Mouse (Mus musculus): ENCODE measurements at regions not wholly inside any gene's neighbourhood (a gene's known extent, or its start where the extent isn't known, plus 50 kb on each side); places are given as distances from the start of the nearest gene placed in this dataset.

- 69% methylated on average over 7 of the region's 7 CpGs for WGBS
- TF ChIP-seq POLR2A (IDR thresholded peaks at IDR 0.05; ENCODE audit: insufficient read depth, low read depth, low read length): no peak
Observed at GRCm38 (mm10) chr17:51278771-51279170, 99.6 kb upstream of the Tbc1d5 start.

GRCm38 (mm10) chr17:51278094-51278493, 98.9 kb upstream of the Tbc1d5 start:
- Histone ChIP-seq H3K4me1 (ENCODE audit: control insufficient read depth, insufficient read depth, low read length) (no peaks in the 10 kb centered on the region), H3K27ac (ENCODE audit: insufficient read depth, low read depth, low read length) (no peak overlapping the region), H3K4me3 (ENCODE audit: insufficient read depth, low read depth, low read length) (no peak overlapping the region)
- WGBS: 90% methylated on average over 2 of the region's 2 CpGs
- no peak for TF ChIP-seq POLR2A (IDR thresholded peaks at IDR 0.05; ENCODE audit: insufficient read depth, low read depth, low read length)
- TF ChIP-seq CTCF (IDR thresholded peaks at IDR 0.05; ENCODE audit: insufficient read depth, low read depth, low read length): no peak

More at GRCm38 (mm10) chr17:51278771-51279170, 99.6 kb upstream of the Tbc1d5 start:
- H3K27ac ChIP-seq (ENCODE audit: insufficient read depth, low read depth, low read length): no peak overlapping the region
- H3K4me3 ChIP-seq (ENCODE audit: insufficient read depth, low read depth, low read length): no peak overlapping the region
- no peaks in the 10 kb centered on the region for H3K4me1 ChIP-seq (ENCODE audit: control insufficient read depth, insufficient read depth, low read length)

GRCm38 (mm10) chr17:51277161-51277560, 98.0 kb upstream of the Tbc1d5 start:
- no peak overlapping the region for H3K27ac ChIP-seq (ENCODE audit: insufficient read depth, low read depth, low read length)
- H3K4me3 ChIP-seq (ENCODE audit: insufficient read depth, low read depth, low read length): no peak overlapping the region
- no peaks in the 10 kb centered on the region for H3K4me1 ChIP-seq (ENCODE audit: control insufficient read depth, insufficient read depth, low read length)
- TF ChIP-seq CTCF (IDR thresholded peaks at IDR 0.05; ENCODE audit: insufficient read depth, low read depth, low read length) (no peak), POLR2A (IDR thresholded peaks at IDR 0.05; ENCODE audit: insufficient read depth, low read depth, low read length) (no peak)

- no peak for TF ChIP-seq POLR2A (IDR thresholded peaks at IDR 0.05; ENCODE audit: insufficient read depth, low read depth, low read length)
- TF ChIP-seq CTCF (IDR thresholded peaks at IDR 0.05; ENCODE audit: insufficient read depth, low read depth, low read length): no peak
- Histone ChIP-seq H3K4me1 (ENCODE audit: control insufficient read depth, insufficient read depth, low read length) (no peaks in the 10 kb centered on the region), H3K4me3 (ENCODE audit: insufficient read depth, low read depth, low read length) (no peak overlapping the region), H3K27ac (ENCODE audit: insufficient read depth, low read depth, low read length) (no peak overlapping the region)
- 69% methylated on average over 1 of the region's 1 CpGs for WGBS
Observed at GRCm38 (mm10) chr17:51272025-51272424, 92.9 kb upstream of the Tbc1d5 start.

GRCm38 (mm10) chr17:51262946-51263345, 83.8 kb upstream of the Tbc1d5 start:
- 63% methylated on average over 3 of the region's 3 CpGs for WGBS

GRCm38 (mm10) chr17:51262404-51262803, 83.3 kb upstream of the Tbc1d5 start:
- TF ChIP-seq POLR2A (IDR thresholded peaks at IDR 0.05; ENCODE audit: insufficient read depth, low read depth, low read length): no peak
- no peak for TF ChIP-seq CTCF (IDR thresholded peaks at IDR 0.05; ENCODE audit: insufficient read depth, low read depth, low read length)
- Histone ChIP-seq H3K4me3 (ENCODE audit: insufficient read depth, low read depth, low read length) (no peak overlapping the region), H3K27ac (ENCODE audit: insufficient read depth, low read depth, low read length) (no peak overlapping the region), H3K4me1 (ENCODE audit: control insufficient read depth, insufficient read depth, low read length) (no peaks in the 10 kb centered on the region)

More at GRCm38 (mm10) chr17:51262946-51263345, 83.8 kb upstream of the Tbc1d5 start:
- H3K4me1 ChIP-seq (ENCODE audit: control insufficient read depth, insufficient read depth, low read length): no peaks in the 10 kb centered on the region
- H3K27ac ChIP-seq (ENCODE audit: insufficient read depth, low read depth, low read length): no peak overlapping the region
- H3K4me3 ChIP-seq (ENCODE audit: insufficient read depth, low read depth, low read length): no peak overlapping the region
- TF ChIP-seq POLR2A (IDR thresholded peaks at IDR 0.05; ENCODE audit: insufficient read depth, low read depth, low read length) (no peak), CTCF (IDR thresholded peaks at IDR 0.05; ENCODE audit: insufficient read depth, low read depth, low read length) (no peak)

GRCm38 (mm10) chr17:51258316-51258715, 79.2 kb upstream of the Tbc1d5 start:
- H3K27ac ChIP-seq (ENCODE audit: insufficient read depth, low read depth, low read length): no peak overlapping the region
- TF ChIP-seq POLR2A (IDR thresholded peaks at IDR 0.05; ENCODE audit: insufficient read depth, low read depth, low read length): no peak
- no peak for TF ChIP-seq CTCF (IDR thresholded peaks at IDR 0.05; ENCODE audit: insufficient read depth, low read depth, low read length)
- WGBS: 87% methylated on average over 5 of the region's 5 CpGs
- no peak overlapping the region for H3K4me3 ChIP-seq (ENCODE audit: insufficient read depth, low read depth, low read length)
- no peaks in the 10 kb centered on the region for H3K4me1 ChIP-seq (ENCODE audit: control insufficient read depth, insufficient read depth, low read length)

- Histone ChIP-seq H3K27ac (ENCODE audit: insufficient read depth, low read depth, low read length) (no peak overlapping the region), H3K4me3 (ENCODE audit: insufficient read depth, low read depth, low read length) (no peak overlapping the region), H3K4me1 (ENCODE audit: control insufficient read depth, insufficient read depth, low read length) (no peaks in the 10 kb centered on the region)
- 43% methylated on average over 6 of the region's 6 CpGs for WGBS
- TF ChIP-seq POLR2A (IDR thresholded peaks at IDR 0.05; ENCODE audit: insufficient read depth, low read depth, low read length) (no peak), CTCF (IDR thresholded peaks at IDR 0.05; ENCODE audit: insufficient read depth, low read depth, low read length) (no peak)
Observed at GRCm38 (mm10) chr17:51248543-51248942, 69.4 kb upstream of the Tbc1d5 start.

- Histone ChIP-seq H3K27ac (ENCODE audit: insufficient read depth, low read depth, low read length) (no peak overlapping the region), H3K4me3 (ENCODE audit: insufficient read depth, low read depth, low read length) (no peak overlapping the region), H3K4me1 (ENCODE audit: control insufficient read depth, insufficient read depth, low read length) (no peaks in the 10 kb centered on the region)
- 29% methylated on average over 3 of the region's 3 CpGs for WGBS
- TF ChIP-seq POLR2A (IDR thresholded peaks at IDR 0.05; ENCODE audit: insufficient read depth, low read depth, low read length) (no peak), CTCF (IDR thresholded peaks at IDR 0.05; ENCODE audit: insufficient read depth, low read depth, low read length) (no peak)
Observed at GRCm38 (mm10) chr17:51246038-51246437, 66.9 kb upstream of the Tbc1d5 start.

GRCm38 (mm10) chr17:51240360-51240993, 61.3 kb upstream of the Tbc1d5 start:
- TF ChIP-seq POLR2A (IDR thresholded peaks at IDR 0.05; ENCODE audit: insufficient read depth, low read depth, low read length) (no peak), CTCF (IDR thresholded peaks at IDR 0.05; ENCODE audit: insufficient read depth, low read depth, low read length) (no peak)
- Histone ChIP-seq H3K4me3 (ENCODE audit: insufficient read depth, low read depth, low read length) (no peak overlapping the region), H3K4me1 (ENCODE audit: control insufficient read depth, insufficient read depth, low read length) (no peaks in the 10 kb centered on the region), H3K27ac (ENCODE audit: insufficient read depth, low read depth, low read length) (no peak overlapping the region)
- WGBS: 71% methylated on average over 5 of the region's 5 CpGs
